Mouse (Mus musculus): Measurements from ENCODE around the gene Zfp423. TPM values are rescaled to one million over a fixed set of nuclear protein-coding genes. Genes with fewer than 3 reads are reported as not detected.

Zfp423 gene
- polyA plus RNA-seq, 1 experiment from 2014 or later: 2.1 TPM

- no peak overlapping the region for H3K4me2 ChIP-seq (replicated peaks; ENCODE audit: low read depth, low read length)
- H3K9ac ChIP-seq (replicated peaks; ENCODE audit: low read depth): no peak overlapping the region
- 0 out of 2 replicates have a peak, but pooled peaks have one; percentile 37 for TF ChIP-seq EP300 (IDR thresholded peaks at IDR 0.05)
- no peak for TF ChIP-seq CTCF (IDR thresholded peaks at IDR 0.05)
- no peak overlapping the region for H3K27ac ChIP-seq (ENCODE audit: low read length)
- no peak overlapping the region for H3K4me3 ChIP-seq (ENCODE audit: low read depth, low read length)
- H3K36me3 ChIP-seq (ENCODE audit: insufficient read depth, low read length): no peaks in the 10 kb centered on the region
- DNase-seq (ENCODE audit: low spot score): peak; percentile 58
- H3K4me1 ChIP-seq (ENCODE audit: insufficient read depth, low read depth, low read length): peaks cover 5% of the 10 kb centered on the region; the same call in 1 of the 2 replicates
- peak; percentile 80 for ATAC-seq
- H3K27me3 ChIP-seq (replicated peaks; ENCODE audit: insufficient read depth, low read length): no peaks in the 10 kb centered on the region
- WGBS: 28% methylated on average over 9 of the region's 9 CpGs
- no peaks in the 10 kb centered on the region for H3K9me3 ChIP-seq (ENCODE audit: low read length)
Measured at GRCm38 (mm10) chr8:87915763-87916162, 43.6 kb downstream of the Zfp423 start.

GRCm38 (mm10) chr8:87914247-87914967, 45.0 kb downstream of the Zfp423 start:
- Histone ChIP-seq H3K36me3 (ENCODE audit: insufficient read depth, low read length) (no peaks in the 10 kb centered on the region), H3K4me2 (replicated peaks; ENCODE audit: low read depth, low read length) (no peak overlapping the region), H3K27me3 (replicated peaks; ENCODE audit: insufficient read depth, low read length) (no peaks in the 10 kb centered on the region), H3K9me3 (ENCODE audit: low read length) (no peaks in the 10 kb centered on the region), H3K4me3 (ENCODE audit: low read depth, low read length) (no peak overlapping the region), H3K9ac (replicated peaks; ENCODE audit: low read depth) (no peak overlapping the region), H3K27ac (ENCODE audit: low read length) (no peak overlapping the region), H3K4me1 (ENCODE audit: insufficient read depth, low read depth, low read length) (peaks cover 5% of the 10 kb centered on the region; the same call in 1 of the 2 replicates)
- DNase-seq (ENCODE audit: low spot score) (peak; percentile 35), ATAC-seq (peak; percentile 46)
- TF ChIP-seq CTCF (IDR thresholded peaks at IDR 0.05): no peak
- TF ChIP-seq EP300 (IDR thresholded peaks at IDR 0.05): no peak
- 40% methylated on average over 6 of the region's 6 CpGs for WGBS

GRCm38 (mm10) chr8:87908940-87909339, 50.5 kb downstream of the Zfp423 start:
- no peak for DNase-seq (ENCODE audit: low spot score)
- 80% methylated on average over 2 of the region's 2 CpGs for WGBS
- no peaks in the 10 kb centered on the region for H3K36me3 ChIP-seq (ENCODE audit: insufficient read depth, low read length)
- H3K4me3 ChIP-seq (ENCODE audit: low read depth, low read length): no peak overlapping the region
- H3K27me3 ChIP-seq (replicated peaks; ENCODE audit: insufficient read depth, low read length): no peaks in the 10 kb centered on the region
- no peaks in the 10 kb centered on the region for H3K4me1 ChIP-seq (ENCODE audit: insufficient read depth, low read depth, low read length)
- no peaks in the 10 kb centered on the region for H3K9me3 ChIP-seq (ENCODE audit: low read length)
- ATAC-seq: no peak
- H3K4me2 ChIP-seq (replicated peaks; ENCODE audit: low read depth, low read length): no peak overlapping the region
- no peak for TF ChIP-seq CTCF (IDR thresholded peaks at IDR 0.05)
- no peak for TF ChIP-seq EP300 (IDR thresholded peaks at IDR 0.05)
- no peak overlapping the region for H3K27ac ChIP-seq (ENCODE audit: low read length)
- no peak overlapping the region for H3K9ac ChIP-seq (replicated peaks; ENCODE audit: low read depth)

- Histone ChIP-seq H3K4me2 (replicated peaks; ENCODE audit: low read depth, low read length) (no peak overlapping the region), H3K27me3 (replicated peaks; ENCODE audit: insufficient read depth, low read length) (no peaks in the 10 kb centered on the region), H3K4me1 (ENCODE audit: insufficient read depth, low read depth, low read length) (no peaks in the 10 kb centered on the region), H3K9me3 (ENCODE audit: low read length) (no peaks in the 10 kb centered on the region), H3K9ac (replicated peaks; ENCODE audit: low read depth) (no peak overlapping the region), H3K27ac (ENCODE audit: low read length) (no peak overlapping the region), H3K36me3 (ENCODE audit: insufficient read depth, low read length) (no peaks in the 10 kb centered on the region), H3K4me3 (ENCODE audit: low read depth, low read length) (no peak overlapping the region)
- DNase-seq (ENCODE audit: low spot score) (no peak), ATAC-seq (no peak)
- TF ChIP-seq CTCF (IDR thresholded peaks at IDR 0.05): no peak
- TF ChIP-seq EP300 (IDR thresholded peaks at IDR 0.05): no peak
- 84% methylated on average over 5 of the region's 5 CpGs for WGBS
Measured at GRCm38 (mm10) chr8:87905404-87905803, 54.0 kb downstream of the Zfp423 start.

GRCm38 (mm10) chr8:87904108-87904507, 55.3 kb downstream of the Zfp423 start:
- no peaks in the 10 kb centered on the region for H3K36me3 ChIP-seq (ENCODE audit: insufficient read depth, low read length)
- no peak overlapping the region for H3K4me3 ChIP-seq (ENCODE audit: low read depth, low read length)
- 78% methylated on average over 5 of the region's 5 CpGs for WGBS
- no peak overlapping the region for H3K27ac ChIP-seq (ENCODE audit: low read length)
- H3K4me2 ChIP-seq (replicated peaks; ENCODE audit: low read depth, low read length): no peak overlapping the region
- DNase-seq (ENCODE audit: low spot score) (no peak), ATAC-seq (no peak)
- no peaks in the 10 kb centered on the region for H3K4me1 ChIP-seq (ENCODE audit: insufficient read depth, low read depth, low read length)
- H3K9ac ChIP-seq (replicated peaks; ENCODE audit: low read depth): no peak overlapping the region
- no peak for TF ChIP-seq CTCF (IDR thresholded peaks at IDR 0.05)
- no peak for TF ChIP-seq EP300 (IDR thresholded peaks at IDR 0.05)
- H3K9me3 ChIP-seq (ENCODE audit: low read length): no peaks in the 10 kb centered on the region
- no peaks in the 10 kb centered on the region for H3K27me3 ChIP-seq (replicated peaks; ENCODE audit: insufficient read depth, low read length)

- no peaks in the 10 kb centered on the region for H3K27me3 ChIP-seq (replicated peaks; ENCODE audit: insufficient read depth, low read length)
- no peak for ATAC-seq
- no peaks in the 10 kb centered on the region for H3K36me3 ChIP-seq (ENCODE audit: insufficient read depth, low read length)
- H3K27ac ChIP-seq (ENCODE audit: low read length): no peak overlapping the region
- no peak for TF ChIP-seq CTCF (IDR thresholded peaks at IDR 0.05)
- no peak for TF ChIP-seq EP300 (IDR thresholded peaks at IDR 0.05)
- H3K4me1 ChIP-seq (ENCODE audit: insufficient read depth, low read depth, low read length): no peaks in the 10 kb centered on the region; the same call in 1 of the 2 replicates
- no peak overlapping the region for H3K4me3 ChIP-seq (ENCODE audit: low read depth, low read length)
- 62% methylated on average over 13 of the region's 13 CpGs for WGBS
- H3K4me2 ChIP-seq (replicated peaks; ENCODE audit: low read depth, low read length): no peak overlapping the region
- H3K9me3 ChIP-seq (ENCODE audit: low read length): no peaks in the 10 kb centered on the region
- no peak for DNase-seq (ENCODE audit: low spot score)
- no peak overlapping the region for H3K9ac ChIP-seq (replicated peaks; ENCODE audit: low read depth)
Measured at GRCm38 (mm10) chr8:87895203-87896041, 64.0 kb downstream of the Zfp423 start.

Measured in lung, postnatal 0 days (tissue).